Mouse (Mus musculus) gastrocnemius, adult 8-10 months (tissue): ENCODE measurements around the gene Hbs1l. TPM values are rescaled to one million over a fixed set of nuclear protein-coding genes. Genes with fewer than 3 reads are reported as not detected.
A peak's percentile ranks its signal among the peaks of the same experiment; 100 is the strongest.
"Not testable (repeated sequence)": the region's sequence is repeated elsewhere in the genome, so short reads cannot be mapped to it uniquely, and the experiment has no call there.

Experiments used
- DNase-seq, 2 experiments: peaks; one replicate each; pipeline ENCODE4 v3.0.0; 2022; ENCODE audit warnings: low spot score in 2 of 2
- total RNA-seq, 4 experiments: library from RNA; stranded (reverse); gene quantifications; 2 replicates each; pipeline ENCODE4 v1.2.4; 2022

Hbs1l gene
- total RNA-seq, 4 experiments from 2014 or later = 65.8 to 72.5 (median 66.8) TPM

DNA sequence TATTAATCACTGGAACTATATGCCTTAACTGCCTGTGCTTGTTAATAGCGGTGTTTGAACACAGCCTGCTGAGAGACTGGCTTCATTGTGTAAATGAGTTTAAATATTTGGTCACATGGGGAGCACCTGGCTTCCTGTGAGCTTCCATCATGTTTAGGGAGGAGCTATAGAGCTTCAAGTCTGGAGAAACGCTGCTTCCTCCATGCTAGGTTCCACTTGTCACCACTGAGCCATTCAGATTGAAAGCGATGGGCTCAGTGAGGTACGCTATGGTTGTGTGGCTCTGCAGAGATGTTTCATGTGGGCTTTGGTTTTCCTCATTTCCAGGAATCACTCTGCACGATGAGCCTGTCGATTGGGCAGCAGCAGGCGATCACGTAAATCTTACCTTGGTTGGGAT, 62.2 kb downstream of the Hbs1l start:
- DNase-seq = no peak

DNA sequence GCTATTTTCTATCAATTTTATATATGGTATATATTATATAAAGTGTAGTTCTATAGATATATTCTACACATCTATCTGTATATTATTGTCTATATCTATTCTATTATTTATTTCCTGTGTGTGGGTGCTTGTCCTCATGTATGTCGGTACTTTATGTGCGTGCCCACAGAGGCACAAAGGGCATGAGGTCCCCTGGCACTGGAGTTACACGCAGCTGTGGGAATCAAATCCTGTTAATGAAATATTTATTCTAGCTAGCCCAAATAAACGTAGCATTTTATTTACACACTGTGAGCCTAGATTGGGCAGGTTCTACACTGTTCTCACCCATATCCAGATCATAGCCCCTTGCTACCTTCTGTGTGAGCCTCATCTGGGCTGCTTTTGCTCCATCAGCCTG, 63.3 kb downstream of the Hbs1l start:
- DNase-seq = no peak

DNA sequence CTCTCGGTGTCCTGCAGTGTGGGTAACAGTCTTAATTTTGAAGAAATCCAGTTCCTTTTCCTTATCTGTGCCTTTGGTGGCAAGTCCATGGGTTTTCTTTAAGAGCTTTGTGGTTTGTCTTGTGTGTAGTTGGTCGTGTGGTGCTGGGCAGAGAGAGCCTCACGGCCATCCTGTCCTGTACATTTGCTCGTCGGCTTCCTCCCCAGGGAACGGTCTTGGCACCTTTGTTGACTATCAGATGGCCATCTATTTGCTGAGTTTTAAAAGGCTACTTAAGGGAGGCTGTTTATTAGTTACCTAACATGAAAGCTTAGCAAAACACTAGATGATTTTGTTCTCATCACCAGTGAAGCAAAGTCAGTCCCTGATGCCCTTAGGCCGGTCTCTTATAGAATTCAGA, 66.1 kb downstream of the Hbs1l start:
- peak; percentile 57 to 65 for DNase-seq

DNA sequence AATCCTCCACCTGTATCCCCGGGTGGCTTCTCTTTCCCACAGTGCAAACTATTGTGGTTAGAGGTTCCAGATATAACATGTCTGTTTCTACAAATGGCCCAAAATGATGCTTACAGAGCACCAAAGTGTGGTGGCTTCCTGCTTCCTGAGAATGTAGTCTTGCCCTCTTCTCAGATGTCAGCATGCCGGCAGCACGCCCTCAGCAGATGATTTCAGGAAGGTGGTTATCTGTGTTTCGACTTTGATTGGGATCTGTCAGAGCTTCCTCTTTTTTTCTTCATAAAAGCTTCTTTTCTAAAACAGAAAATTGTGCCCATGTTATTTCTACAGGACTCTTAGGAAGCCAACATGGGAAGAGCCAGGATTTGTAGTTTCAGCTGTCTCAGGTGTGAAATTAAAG, 67.5 kb downstream of the Hbs1l start:
- DNase-seq = no peak

DNA sequence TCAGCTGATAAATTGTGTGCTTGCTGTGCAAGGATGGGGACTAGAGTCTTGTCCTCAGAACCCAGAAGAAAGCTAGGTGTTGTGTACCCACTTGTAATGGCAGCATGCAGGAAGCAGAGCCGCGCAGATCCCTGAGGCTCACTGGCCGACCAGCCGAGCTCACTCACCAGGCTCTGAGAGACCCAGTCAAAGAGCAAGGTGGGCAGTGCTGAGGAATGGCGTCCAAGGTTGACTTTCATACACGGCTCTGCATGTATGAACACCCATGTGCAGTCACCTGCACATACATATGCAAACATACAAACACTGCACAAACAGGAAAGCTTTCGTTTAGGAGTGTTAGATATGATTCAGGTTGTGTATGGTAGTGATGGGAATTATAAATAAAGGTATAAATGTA, 69.2 kb downstream of the Hbs1l start:
- DNase-seq = no peak

DNA sequence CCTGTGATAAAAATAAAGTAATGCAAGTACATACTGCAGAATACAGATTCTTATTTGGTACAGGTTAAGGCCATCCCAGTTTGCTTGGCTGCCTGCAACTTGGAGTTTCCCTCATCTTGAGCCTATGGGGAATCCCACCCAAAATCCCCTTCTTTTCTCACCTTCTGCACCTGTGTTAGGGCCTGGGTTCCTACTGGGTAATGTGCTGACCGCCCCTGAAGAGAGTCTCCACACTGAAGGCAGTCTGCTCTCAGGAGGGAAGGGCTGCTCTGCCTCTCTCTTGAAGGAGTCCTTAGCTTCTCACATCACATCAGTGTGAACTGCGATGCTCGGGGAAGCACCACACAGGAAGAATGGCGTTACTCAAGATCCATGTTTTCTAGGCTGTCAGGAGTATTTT, 70.1 kb downstream of the Hbs1l start:
- no peak for DNase-seq

DNA sequence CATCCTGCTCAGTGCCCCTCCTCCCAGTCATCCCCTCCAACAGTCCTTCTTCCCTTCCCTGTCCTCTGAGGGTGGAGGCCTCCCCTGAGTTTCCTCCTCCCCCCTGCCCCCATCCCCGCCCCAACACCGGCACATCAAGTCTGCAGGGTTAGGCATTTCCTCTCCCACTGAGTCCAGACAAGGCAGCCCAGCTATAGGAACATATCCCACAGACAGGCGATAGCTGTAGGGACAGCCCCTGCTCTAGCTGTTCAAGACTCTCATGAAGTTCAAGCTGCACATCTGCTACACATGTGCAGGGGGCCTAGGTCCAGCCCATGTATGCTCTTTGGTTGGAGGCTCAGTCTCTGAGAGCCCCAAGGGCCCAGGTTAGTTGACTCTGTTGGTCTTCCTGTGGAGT, 70.7 kb downstream of the Hbs1l start:
- no peak for DNase-seq

DNA sequence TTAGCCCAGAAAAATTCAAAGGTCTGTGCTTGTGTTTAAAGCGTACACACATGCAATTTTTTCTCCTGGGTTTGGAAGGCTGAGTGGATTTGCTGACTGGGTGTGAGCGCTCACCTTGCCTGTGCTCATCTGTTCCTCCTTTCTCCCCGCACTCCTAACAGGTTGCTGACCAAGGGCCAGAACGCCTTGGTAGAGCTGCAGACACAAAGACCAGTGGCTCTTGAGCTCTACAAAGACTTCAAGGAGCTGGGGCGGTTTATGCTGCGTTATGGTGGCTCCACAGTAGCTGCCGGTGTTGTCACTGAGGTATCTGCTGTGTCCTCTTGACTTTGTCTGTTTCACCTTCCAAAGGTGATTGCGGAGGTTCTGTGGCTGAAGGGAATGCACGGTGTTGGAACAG, 71.7 kb downstream of the Hbs1l start:
- no peak for DNase-seq

DNA sequence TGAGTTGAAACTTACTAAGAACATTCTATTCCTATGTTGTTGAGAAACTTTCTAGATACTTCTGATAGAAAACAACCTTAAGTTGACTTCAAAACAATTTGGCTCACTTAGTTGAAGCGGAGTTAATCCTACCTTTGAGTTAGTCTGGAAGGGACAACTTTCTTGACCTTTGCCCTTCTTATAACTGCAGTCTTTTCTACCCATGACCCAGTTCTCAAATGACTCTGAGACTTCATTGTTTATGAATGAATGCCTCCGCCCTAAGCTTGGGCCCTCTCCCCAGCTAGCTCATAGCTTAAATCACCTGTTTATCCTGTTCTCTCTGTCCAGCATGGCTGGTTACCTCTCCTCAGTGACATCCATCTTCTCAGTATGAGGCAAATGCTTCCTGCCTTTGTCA, 73.8 kb downstream of the Hbs1l start:
- no peak for DNase-seq

DNA sequence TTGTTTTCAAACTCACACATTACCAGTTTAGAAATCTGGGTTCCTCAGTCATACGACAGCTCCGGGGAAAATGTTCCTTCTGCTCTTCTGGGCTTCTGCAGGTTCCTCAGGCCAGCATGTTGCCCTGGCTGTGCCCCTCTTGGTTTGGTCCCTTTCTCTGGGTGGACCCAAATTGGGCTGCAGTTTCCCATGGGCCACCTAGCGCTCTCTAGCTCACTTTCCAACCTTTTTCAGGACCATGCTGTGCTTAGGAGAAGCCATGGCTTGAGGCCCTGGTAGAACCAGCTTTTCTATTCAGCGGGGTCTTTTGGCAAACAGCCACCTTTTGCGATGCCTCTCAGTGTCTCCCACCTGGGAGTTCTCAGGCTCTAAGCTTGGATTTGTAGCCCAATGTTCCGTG, 76.5 kb downstream of the Hbs1l start:
- DNase-seq = no peak

DNA sequence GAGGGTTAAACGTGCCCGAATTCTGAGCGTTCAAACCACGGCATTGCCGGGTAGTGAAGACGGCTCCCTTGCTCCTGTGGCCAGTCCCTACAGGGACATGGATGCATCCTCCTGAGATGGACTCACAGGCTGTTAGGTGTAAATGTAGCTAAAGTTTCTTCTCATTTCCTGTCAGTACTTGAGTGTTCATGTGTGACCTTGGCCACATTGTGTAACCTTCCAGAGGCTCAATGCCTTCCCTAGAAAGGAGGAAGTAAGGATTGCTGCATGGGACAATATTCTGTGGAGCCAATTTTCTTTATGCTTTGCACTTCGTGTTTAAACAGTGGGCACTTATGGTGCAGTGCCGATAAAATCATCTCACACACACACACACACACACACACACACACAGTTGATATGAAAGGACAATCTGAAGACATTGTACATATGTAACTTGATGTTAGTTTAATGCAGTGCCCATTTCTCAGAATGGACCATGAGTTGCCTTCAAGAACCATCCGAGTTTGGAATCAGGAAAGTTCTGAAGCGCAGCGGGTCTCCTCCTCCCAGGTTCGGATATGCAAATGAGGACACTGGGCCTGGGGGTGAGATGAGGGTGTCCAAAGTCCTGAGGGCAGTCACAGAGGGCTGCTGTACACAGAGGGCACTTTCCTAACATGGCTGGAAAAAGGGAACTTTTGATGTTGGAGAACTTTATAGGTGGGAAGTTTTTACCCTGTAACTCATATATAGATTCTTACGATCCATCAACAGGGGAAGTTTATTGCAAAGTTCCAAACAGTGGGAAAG, 81.1 kb downstream of the Hbs1l start, which contains the start of gene Aldh8a1:
Aldh8a1 (plus strand) TSS at position 610 of the 792 bp plus-strand sequence.
- no peak for DNase-seq

DNA sequence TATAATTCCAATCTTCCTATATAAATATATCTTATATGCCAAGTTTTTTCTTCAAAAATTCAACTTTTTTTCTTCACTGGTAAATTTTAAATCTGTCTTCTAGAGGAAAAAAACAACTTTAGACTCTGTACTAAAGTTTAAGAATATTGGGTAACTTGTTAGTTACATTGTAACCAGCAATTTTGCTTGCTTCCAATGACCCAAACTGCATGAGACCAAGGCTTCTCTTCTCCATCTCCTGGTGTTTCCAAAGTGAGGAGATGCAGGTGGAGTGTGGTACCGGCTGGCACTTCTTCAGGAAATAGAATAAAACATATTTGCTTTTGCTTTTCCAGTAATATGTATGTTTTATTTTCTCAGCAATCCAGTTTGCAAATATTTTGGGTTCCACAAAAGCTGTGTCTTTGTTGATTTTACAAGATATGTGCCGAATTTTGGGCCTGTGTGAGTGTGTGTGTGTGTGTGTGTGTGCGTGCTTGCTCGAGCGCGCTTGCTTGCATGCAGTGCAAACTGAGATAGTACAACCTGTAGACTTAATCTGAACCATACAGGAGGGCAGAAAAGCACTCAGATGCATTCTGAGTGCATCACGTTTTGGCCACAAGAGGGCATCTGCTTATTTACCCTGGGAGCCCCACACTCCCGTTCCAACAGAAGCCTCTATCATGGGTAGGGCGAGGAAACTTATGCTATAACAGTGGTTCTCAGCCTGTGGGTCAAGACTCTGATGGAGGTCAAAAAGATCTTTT, 82.6 kb downstream of the Hbs1l start:
- DNase-seq = no peak

DNA sequence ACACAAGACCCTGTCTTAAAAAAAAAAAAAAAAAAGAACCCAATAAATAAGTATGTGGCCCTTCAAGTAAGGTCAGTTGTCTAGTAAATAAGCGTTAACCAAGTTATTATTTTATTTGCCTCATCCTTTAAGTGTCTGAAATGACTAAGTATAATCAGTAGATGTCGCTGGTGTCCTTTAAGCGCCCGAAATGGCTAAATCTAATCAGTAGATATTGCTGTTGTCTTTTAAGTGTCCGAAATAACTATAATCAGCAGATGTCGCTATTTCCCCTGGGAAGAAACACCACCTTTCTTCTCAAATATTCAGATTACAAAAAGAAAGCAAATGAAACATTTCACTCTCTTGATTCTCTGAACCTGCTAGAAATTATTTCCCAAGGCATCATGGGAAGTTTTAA, 87.1 kb downstream of the Hbs1l start:
- DNase-seq = no peak

DNA sequence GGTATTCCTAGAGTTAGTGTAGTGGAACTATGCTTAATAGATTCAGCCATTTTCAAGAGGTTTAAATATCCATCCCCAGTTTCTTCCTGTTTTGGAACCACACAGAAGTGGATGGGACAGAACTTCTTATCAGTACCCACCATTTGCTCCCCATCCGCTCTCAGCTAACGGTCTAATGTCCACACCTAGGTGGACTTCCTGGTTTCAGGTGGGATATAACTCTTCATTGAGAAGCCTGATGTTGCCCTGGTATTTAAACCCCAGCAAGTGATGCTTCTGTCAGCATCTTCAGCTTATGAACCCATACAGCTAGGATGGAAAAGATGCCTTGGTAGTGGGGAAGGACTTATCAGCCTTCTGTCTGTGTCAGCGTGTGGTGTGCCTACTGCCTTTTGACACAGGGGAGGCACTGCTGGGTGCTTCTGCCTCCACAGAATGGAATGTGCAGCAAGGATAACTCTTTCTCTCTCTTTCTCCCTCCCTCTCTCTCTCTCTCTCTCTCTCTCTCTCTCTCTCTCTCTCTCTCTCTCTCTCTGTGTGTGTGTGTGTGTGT, 89.4 kb downstream of the Hbs1l start:
- no peak for DNase-seq

DNA sequence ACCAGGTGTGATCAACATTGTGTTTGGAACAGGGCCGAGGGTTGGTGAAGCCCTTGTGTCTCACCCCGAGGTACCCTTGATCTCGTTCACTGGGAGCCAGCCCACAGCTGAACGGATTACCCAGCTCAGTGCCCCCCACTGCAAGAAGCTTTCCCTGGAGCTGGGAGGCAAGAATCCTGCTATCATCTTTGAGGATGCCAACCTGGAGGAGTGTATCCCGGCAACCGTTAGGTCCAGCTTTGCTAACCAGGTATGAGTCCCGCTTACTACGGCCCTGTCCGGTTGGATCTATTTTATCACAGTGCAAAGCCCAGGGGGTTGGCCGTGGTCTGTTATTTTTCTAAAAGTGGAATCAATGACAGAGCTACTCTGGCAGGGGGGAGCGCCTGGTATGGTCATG, 93.3 kb downstream of the Hbs1l start:
- DNase-seq = no peak

DNA sequence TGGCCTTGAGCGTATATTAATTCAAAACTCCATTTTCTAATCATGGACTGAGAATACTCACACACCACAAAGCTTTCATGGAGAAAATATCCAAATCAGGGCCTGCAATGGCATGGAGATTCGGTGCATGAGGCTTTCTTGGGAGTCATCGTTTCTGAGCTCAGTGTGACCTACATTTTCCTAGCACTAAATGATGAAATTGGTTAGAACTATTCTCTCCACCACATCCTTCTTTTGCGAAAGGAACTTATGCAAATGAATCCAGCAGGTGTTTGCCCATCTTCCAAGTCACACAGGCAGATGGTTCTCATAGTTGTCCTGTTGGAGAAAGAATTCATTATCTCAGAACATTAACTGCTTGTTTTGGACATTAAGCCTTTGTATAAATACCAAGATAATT, 94.7 kb downstream of the Hbs1l start:
- DNase-seq = no peak

DNA sequence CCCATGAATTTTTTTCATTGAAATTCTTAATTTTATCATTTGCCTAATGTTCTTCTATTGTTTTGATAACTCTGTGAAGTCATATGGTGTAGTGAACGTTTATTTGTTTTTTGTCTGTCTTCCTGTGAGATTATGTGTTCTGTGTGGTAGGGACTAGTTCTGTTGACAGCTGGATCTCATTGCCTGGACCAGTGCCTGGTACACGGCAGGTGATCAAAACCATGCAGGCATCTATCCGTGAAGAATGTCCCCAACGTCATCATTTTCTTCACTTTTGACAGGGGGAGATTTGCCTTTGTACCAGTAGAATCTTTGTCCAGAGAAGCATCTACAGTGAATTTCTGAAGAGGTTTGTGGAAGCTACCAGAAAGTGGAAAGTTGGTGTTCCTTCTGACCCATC, 95.5 kb downstream of the Hbs1l start:
- no peak for DNase-seq

DNA sequence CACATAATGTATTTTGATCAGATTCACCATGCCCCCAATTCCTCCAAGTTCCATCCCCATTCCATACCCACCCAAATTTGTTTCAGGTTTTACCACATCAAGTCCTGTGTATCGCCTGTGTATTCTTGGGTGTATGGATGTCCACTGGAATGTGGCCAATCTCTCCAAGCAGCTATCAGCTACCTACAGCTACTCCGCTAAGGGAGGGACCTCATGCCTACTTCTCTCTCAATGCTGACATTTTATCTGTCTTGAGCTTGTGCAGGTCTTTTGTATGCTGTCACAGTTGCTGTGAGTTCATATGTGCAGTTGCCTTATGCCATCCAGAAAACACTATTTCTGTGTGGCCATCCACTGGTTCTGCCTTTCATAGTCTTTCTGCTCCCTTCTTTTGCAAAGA, 97.6 kb downstream of the Hbs1l start:
- DNase-seq = no peak

DNA sequence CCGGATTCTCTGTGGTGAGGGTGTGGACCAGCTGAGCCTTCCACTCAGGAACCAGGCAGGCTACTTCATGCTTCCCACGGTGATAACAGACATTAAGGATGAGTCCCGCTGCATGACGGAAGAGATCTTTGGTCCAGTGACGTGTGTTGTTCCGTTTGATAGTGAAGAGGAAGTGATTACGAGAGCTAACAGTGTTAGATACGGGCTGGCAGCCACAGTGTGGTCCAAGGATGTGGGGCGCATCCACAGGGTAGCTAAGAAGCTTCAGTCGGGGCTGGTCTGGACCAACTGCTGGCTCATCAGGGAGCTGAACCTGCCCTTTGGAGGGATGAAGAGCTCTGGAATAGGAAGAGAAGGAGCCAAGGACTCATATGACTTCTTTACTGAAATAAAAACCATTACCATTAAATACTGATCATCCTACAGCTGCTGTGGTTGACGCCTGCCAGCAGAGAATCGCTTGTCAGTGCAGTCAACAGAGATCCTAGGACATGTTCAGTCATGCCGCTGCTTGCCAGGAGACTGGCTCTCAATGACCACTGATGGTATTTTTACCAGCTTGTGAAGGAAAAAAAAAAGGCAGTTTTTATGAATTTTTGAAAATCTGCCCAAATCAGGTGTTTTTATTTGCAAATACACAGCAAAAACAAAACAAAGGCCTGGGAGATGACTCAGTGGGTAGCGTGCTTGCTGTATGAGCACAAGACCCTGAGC, 99.8 kb downstream of the Hbs1l start:
- DNase-seq = no peak

DNA sequence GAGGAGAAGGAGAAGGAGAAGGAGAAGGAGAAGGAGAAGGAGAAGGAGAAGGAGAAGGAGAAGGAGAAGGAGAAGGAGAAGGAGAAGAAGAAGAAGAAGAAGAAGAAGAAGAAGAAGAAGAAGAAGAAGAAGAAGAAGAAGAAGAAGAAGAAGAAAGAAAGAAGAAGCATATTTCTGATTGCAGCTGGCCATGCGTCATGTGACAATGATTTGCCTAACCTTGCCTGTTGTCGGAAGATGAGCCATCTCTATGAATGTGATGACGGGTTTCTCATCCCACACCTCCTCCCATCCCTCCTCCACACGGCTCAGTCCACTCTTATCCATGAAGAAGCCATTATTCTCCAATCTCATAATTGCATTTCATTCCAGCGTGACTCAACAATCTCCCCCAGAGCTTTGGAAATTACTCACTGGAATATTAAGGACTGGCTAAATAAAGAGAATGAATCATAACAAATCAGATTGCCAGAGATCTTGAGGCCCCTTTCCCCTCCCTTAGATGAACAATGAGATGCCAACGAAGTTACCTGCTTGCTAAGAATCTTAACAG, 103.2 kb downstream of the Hbs1l start:
- not testable (repeated sequence) for DNase-seq

DNA sequence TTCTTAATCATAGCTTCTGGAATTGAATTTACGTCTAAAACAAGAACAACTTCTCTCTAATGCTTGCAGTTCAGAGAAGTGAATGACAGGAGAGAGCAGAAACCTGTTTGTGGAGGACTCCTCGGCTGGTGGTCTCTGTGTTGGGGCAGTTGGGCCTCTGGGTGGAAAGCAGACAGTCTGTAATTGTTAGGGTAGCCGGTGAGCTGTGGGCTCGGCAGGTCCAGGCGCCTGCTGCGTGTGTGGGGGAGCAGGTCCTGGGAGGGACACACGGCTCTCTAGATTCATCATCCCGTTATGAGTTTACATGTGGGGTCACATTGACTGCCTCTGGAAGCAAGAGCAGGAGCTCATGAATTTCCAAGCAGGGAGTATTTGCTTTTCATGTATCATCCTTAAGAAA, 103.8 kb downstream of the Hbs1l start:
- no peak for DNase-seq

DNA sequence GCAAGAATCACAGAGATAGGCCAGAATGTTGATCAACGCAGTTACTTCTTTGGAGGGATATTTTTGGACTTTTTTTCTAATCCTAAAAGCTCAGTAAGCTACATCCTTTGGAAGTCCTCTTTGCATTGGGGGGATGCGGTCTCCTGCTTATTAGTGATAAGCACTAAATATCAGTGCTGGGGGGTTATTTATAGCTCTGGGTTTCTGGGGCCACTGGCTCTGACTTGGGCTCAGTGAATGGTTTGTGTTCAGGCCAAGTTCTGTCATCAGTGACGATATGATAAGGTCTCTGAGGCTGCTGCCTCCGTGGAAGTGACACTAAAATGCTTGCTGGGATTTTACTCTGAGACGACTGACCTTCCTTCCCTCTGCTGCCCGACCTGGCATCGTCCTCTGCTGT, 104.3 kb downstream of the Hbs1l start:
- DNase-seq = no peak
